Comparison of ENCODE assay signal across 29 mouse cellular contexts in genomic region chr10:52407526-52407925, GRCm38 (mm10). TPM values are rescaled to one million over a fixed set of nuclear protein-coding genes. Genes with fewer than 3 reads are reported as not detected.
"Had no signal": no experiment of that assay in that cellular context is flagged by ENCODE, and none has a peak within 500 bp of the region (broad histone marks: within the 10 kb centered on the region; RNA-seq: fewer than 3 reads in every experiment).

No protein-coding gene starts in this region.

- H3K9ac ChIP-seq: limb, embryonic 12.5 days; limb, embryonic 15.5 days; liver, embryonic 14.5 days; liver, postnatal 0 days; lung, embryonic 14.5 days; midbrain, embryonic 12.5 days; midbrain, embryonic 15.5 days; neural tube, embryonic 12.5 days; neural tube, embryonic 15.5 days had no signal

- H3K27me3 ChIP-seq: limb, embryonic 12.5 days; limb, embryonic 15.5 days; midbrain, embryonic 12.5 days; midbrain, embryonic 15.5 days; neural tube, embryonic 12.5 days; neural tube, embryonic 15.5 days had no signal

- H3K36me3 ChIP-seq: limb, embryonic 12.5 days; limb, embryonic 15.5 days; midbrain, embryonic 12.5 days; midbrain, embryonic 15.5 days; neural tube, embryonic 12.5 days; neural tube, embryonic 15.5 days had no signal

- H3K4me1 ChIP-seq: limb, embryonic 12.5 days; limb, embryonic 15.5 days; midbrain, embryonic 12.5 days; midbrain, embryonic 15.5 days; neural tube, embryonic 12.5 days; neural tube, embryonic 15.5 days had no signal

- ATAC-seq: inflammation-experienced regulatory T-cells, adult 6 months; intestine, embryonic 16.5 days; liver, postnatal 0 days; lung, postnatal 0 days; midbrain, embryonic 15.5 days had no signal

- DNase-seq: layer of hippocampus, postnatal 36 days; left cerebral cortex, postnatal 4 days; liver, postnatal 0 days; lung, embryonic 14.5 days; right cerebral cortex, adult 18-20 months; right cerebral cortex, postnatal 14 days; right cerebral cortex, postnatal 4 days; thymus, adult 2 months; thymus, postnatal 14 days; thymus, postnatal 4 days had no signal

- H3K4me3 ChIP-seq: left cerebral cortex, adult 2 months; limb, embryonic 12.5 days; limb, embryonic 15.5 days; midbrain, embryonic 12.5 days; midbrain, embryonic 15.5 days; neural tube, embryonic 12.5 days; neural tube, embryonic 15.5 days had no signal

- H3K27ac ChIP-seq: left cerebral cortex, adult 2 months; limb, embryonic 12.5 days; limb, embryonic 15.5 days; liver, embryonic 14.5 days; macrophage; midbrain, embryonic 12.5 days; midbrain, embryonic 15.5 days; neural tube, embryonic 12.5 days; neural tube, embryonic 15.5 days; stomach, postnatal 0 days had no signal

- H3K4me2 ChIP-seq: limb, embryonic 12.5 days; limb, embryonic 15.5 days; liver, embryonic 11.5 days; lung, embryonic 14.5 days; midbrain, embryonic 12.5 days; midbrain, embryonic 15.5 days; neural tube, embryonic 12.5 days; neural tube, embryonic 15.5 days had no signal

- H3K9me3 ChIP-seq: limb, embryonic 12.5 days; limb, embryonic 15.5 days; midbrain, embryonic 12.5 days; midbrain, embryonic 15.5 days; neural tube, embryonic 12.5 days; neural tube, embryonic 15.5 days had no signal

RNA-seq across cellular contexts. Expression of gene Nepn, which starts 18.8 kb away (rescaled TPM):
- total RNA-seq: layer of hippocampus, adult 8-10 months; layer of hippocampus, postnatal 10 days; layer of hippocampus, postnatal 36 days; left cerebral cortex, adult 2 months; left cerebral cortex, postnatal 10 days; left cerebral cortex, postnatal 4 days; megakaryocyte, adult 5-6 weeks had no signal
- polyA plus RNA-seq: inflammation-experienced regulatory T-cells, adult 6 months; limb, embryonic 15.5 days; liver, postnatal 0 days; lung, embryonic 14.5 days; lung, postnatal 0 days; macrophage; midbrain, embryonic 12.5 days; midbrain, embryonic 15.5 days; neural tube, embryonic 12.5 days had no signal

RNA-seq across cellular contexts. Expression of gene Gm26741, which starts 49.0 kb away (rescaled TPM):
- total RNA-seq: layer of hippocampus, adult 8-10 months; layer of hippocampus, postnatal 10 days; layer of hippocampus, postnatal 36 days; left cerebral cortex, adult 2 months; left cerebral cortex, postnatal 10 days; left cerebral cortex, postnatal 4 days; megakaryocyte, adult 5-6 weeks had no signal
- polyA plus RNA-seq: inflammation-experienced regulatory T-cells, adult 6 months; intestine, embryonic 16.5 days; limb, embryonic 12.5 days; limb, embryonic 15.5 days; liver, embryonic 11.5 days; liver, embryonic 14.5 days; liver, postnatal 0 days; lung, embryonic 14.5 days; lung, postnatal 0 days; macrophage; midbrain, embryonic 12.5 days; midbrain, embryonic 15.5 days; neural tube, embryonic 12.5 days; neural tube, embryonic 15.5 days; stomach, embryonic 14.5 days; stomach, postnatal 0 days; thymus, adult 2 months had no signal
